ENCODE assay signal across 7 mouse cellular contexts in the genomic region with DNA sequence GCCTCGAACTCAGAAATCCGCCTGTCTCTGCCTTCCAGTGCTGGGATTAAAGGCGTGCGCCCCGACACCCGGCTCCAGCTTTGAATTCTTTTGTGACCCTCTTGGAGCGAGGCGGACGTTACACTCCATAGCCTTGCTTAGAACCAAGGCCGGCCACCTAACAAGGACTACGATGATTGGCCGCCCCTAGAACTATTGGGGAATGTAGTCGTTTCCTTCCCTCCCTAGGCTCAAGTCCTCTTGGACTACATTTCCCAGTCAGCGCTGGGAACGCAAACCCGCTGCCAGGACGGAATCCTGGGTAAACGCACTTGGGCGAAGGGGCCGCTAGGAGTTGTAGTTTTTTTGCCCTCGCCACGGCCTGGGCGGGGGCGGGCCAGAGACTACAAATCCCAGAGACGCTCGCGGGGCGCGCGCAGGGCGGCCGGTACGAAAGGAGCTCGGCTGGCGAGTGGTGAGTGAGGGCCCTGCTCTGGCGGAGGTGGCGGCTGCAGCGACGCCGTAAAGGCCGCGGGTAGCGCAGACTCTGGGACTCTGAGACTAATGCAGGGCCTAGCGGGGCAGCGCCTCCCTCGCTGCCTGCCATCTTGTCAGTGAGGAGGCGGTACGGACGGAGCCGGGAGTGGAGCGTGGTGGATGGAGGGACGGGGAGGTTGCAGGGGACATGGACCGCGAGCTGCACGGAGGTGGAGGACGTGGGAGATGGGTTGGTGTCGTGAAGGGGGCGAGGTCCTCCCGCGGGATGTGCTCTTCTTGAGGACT. TPM values are rescaled to one million over a fixed set of nuclear protein-coding genes. Genes with fewer than 3 reads are reported as not detected.
A peak's percentile ranks its signal among the peaks of the same experiment; 100 is the strongest.
DNase-seq lines count a peak whose midpoint lies in the region; ATAC-seq lines count a peak whose summit lies in the region.

A gene (plus strand): TSS at position 413 of the 762 bp plus-strand sequence.

- H3K27ac ChIP-seq in embryonic facial prominence, embryonic 12.5 days, result peak within 1 kb of the TSS; percentile 92
- H3K27ac ChIP-seq in limb, embryonic 11.5 days (replicated peaks; ENCODE audit: low read depth, low read length), result peak within 1 kb of the TSS; percentile 77; the same call in 1 of the 2 replicates
- peak within 1 kb of the TSS; percentile 88 for H3K27ac ChIP-seq in midbrain, embryonic 14.5 days (replicated peaks; ENCODE audit: low read depth, low read length)

- no peaks in the 10 kb centered on the region for H3K4me1 ChIP-seq in embryonic facial prominence, embryonic 12.5 days
- no peaks in the 10 kb centered on the region for H3K4me1 ChIP-seq in limb, embryonic 11.5 days (ENCODE audit: control insufficient read depth, insufficient read depth, low read length)
- H3K4me1 ChIP-seq in midbrain, embryonic 14.5 days (ENCODE audit: control insufficient read depth, insufficient read depth, low read length), result 0 out of 2 replicates have a peak, but pooled peaks cover 4% of the 10 kb centered on the region

- peak; percentile 95 for DNase-seq in adrenal gland, postnatal 25 days
- DNase-seq in heart, adult 11 months, result peak; percentile 100
- DNase-seq in kidney, adult 18-20 months, result peak; percentile 96
- DNase-seq in limb, embryonic 11.5 days (ENCODE audit: low spot score), result peak; percentile 99
- peak; percentile 99 for DNase-seq in midbrain, embryonic 14.5 days
- peak; percentile 95 for DNase-seq in spleen, adult 18-20 months

- ATAC-seq in embryonic facial prominence, embryonic 12.5 days (ENCODE audit: insufficient number of reproducible peaks, insufficient read depth, low FRiP score, low TSS enrichment), result peak; percentile 98
- peak; percentile 98 for ATAC-seq in limb, embryonic 11.5 days (ENCODE audit: insufficient number of reproducible peaks, low FRiP score, low TSS enrichment, low read depth)
- ATAC-seq in midbrain, embryonic 14.5 days (ENCODE audit: low FRiP score, low TSS enrichment), result peak; percentile 98

- H3K27me3 ChIP-seq in embryonic facial prominence, embryonic 12.5 days, result no peaks in the 10 kb centered on the region
- no peaks in the 10 kb centered on the region for H3K27me3 ChIP-seq in limb, embryonic 11.5 days (ENCODE audit: control insufficient read depth, insufficient read depth, low read length)
- H3K27me3 ChIP-seq in midbrain, embryonic 14.5 days (ENCODE audit: control insufficient read depth, insufficient read depth, low read length), result no peaks in the 10 kb centered on the region

- H3K36me3 ChIP-seq in embryonic facial prominence, embryonic 12.5 days, result 0 out of 2 replicates have a peak, but pooled peaks cover 6% of the 10 kb centered on the region
- H3K36me3 ChIP-seq in limb, embryonic 11.5 days (ENCODE audit: control insufficient read depth, insufficient read depth, low read length), result no peaks in the 10 kb centered on the region
- no peaks in the 10 kb centered on the region for H3K36me3 ChIP-seq in midbrain, embryonic 14.5 days (ENCODE audit: control insufficient read depth, insufficient read depth, low read length)

- WGBS in embryonic facial prominence, embryonic 12.5 days, result under 1% methylated on average over 60 of the region's 60 CpGs
- WGBS in limb, embryonic 11.5 days, result 0% methylated on average over 60 of the region's 60 CpGs
- under 1% methylated on average over 60 of the region's 60 CpGs for whole genome bisulfite sequencing in midbrain, embryonic 14.5 days

- H3K9me3 ChIP-seq in embryonic facial prominence, embryonic 12.5 days, result no peaks in the 10 kb centered on the region
- no peaks in the 10 kb centered on the region for H3K9me3 ChIP-seq in limb, embryonic 11.5 days (ENCODE audit: control insufficient read depth, low read length)
- H3K9me3 ChIP-seq in midbrain, embryonic 14.5 days (ENCODE audit: control insufficient read depth, low read length), result no peaks in the 10 kb centered on the region

- peak within 1 kb of the TSS; percentile 60 for H3K4me2 ChIP-seq in embryonic facial prominence, embryonic 12.5 days (replicated peaks)
- H3K4me2 ChIP-seq in limb, embryonic 11.5 days (ENCODE audit: low read depth, severe bottlenecking), result peak within 1 kb of the TSS; percentile 64
- peak within 1 kb of the TSS; percentile 68 for H3K4me2 ChIP-seq in midbrain, embryonic 14.5 days (ENCODE audit: low read length)

- H3K9ac ChIP-seq in embryonic facial prominence, embryonic 12.5 days, result peak within 1 kb of the TSS; percentile 88
- peak within 1 kb of the TSS; percentile 71 for H3K9ac ChIP-seq in limb, embryonic 11.5 days (ENCODE audit: low read length)
- peak within 1 kb of the TSS; percentile 78 for H3K9ac ChIP-seq in midbrain, embryonic 14.5 days (replicated peaks; ENCODE audit: low read length)

- peak within 1 kb of the TSS; percentile 79 for H3K4me3 ChIP-seq in embryonic facial prominence, embryonic 12.5 days
- peak within 1 kb of the TSS; percentile 70 for H3K4me3 ChIP-seq in limb, embryonic 11.5 days (ENCODE audit: low read depth, low read length)
- H3K4me3 ChIP-seq in midbrain, embryonic 14.5 days (replicated peaks; ENCODE audit: low read depth, low read length), result peak within 1 kb of the TSS; percentile 74

RNA-seq across cellular contexts. Expression of the gene that starts here (rescaled TPM):
- total RNA-seq in adrenal gland, postnatal 25 days (2021), result 13.5 and 16.7 TPM in 2 replicates
- 54.8 and 55.5 TPM in 2 replicates for polyA plus RNA-seq in embryonic facial prominence, embryonic 12.5 days (2016; fragmentation: Nextera tagmentation; extraction: Ambion mirVana)
- 61.9 and 71.4 TPM in 2 replicates for polyA plus RNA-seq in limb, embryonic 11.5 days (2014; fragmentation: Nextera tagmentation; extraction: Ambion mirVana)
- polyA plus RNA-seq in midbrain, embryonic 14.5 days (2014; fragmentation: Nextera tagmentation; extraction: Ambion mirVana), result 26.1 and 32.8 TPM in 2 replicates

Comparison
In these comparisons a context has a peak if more than half of its experiments do, and no peak if none do; other contexts are left out.
1. Peak in every context shown above with its lines: DNase-seq, ATAC-seq, H3K4me3 ChIP-seq and H3K27ac ChIP-seq.